Mouse (Mus musculus): Measurements from ENCODE around the gene Tmem238l. TPM values are rescaled to one million over a fixed set of nuclear protein-coding genes. Genes with fewer than 3 reads are reported as not detected.

The Tmem238l gene
- polyA plus RNA-seq, 1 experiment: not detected

- Histone ChIP-seq H3K27me3 (ENCODE audit: control insufficient read depth, insufficient read depth, low read length, poor library complexity, severe bottlenecking) (no peaks in the 10 kb centered on the region), H3K4me1 (ENCODE audit: control insufficient read depth, insufficient read depth, low read length) (peaks cover 1% of the 10 kb centered on the region), H3K36me3 (ENCODE audit: control insufficient read depth, insufficient read depth, low read length, poor library complexity, severe bottlenecking) (no peaks in the 10 kb centered on the region), H3K9ac (ENCODE audit: low read depth, poor library complexity, severe bottlenecking) (no peak overlapping the region), H3K9me3 (replicated peaks; ENCODE audit: control insufficient read depth, insufficient read depth, low read length, poor library complexity, severe bottlenecking) (no peaks in the 10 kb centered on the region), H3K27ac (ENCODE audit: insufficient read depth, low read length) (no peak overlapping the region), H3K4me3 (ENCODE audit: low read depth, low read length) (no peak overlapping the region)
- no peak for TF ChIP-seq POLR2A (IDR thresholded peaks at IDR 0.05; ENCODE audit: insufficient read depth, low read length)
- TF ChIP-seq CTCF (IDR thresholded peaks at IDR 0.05; ENCODE audit: low read depth, low read length): no peak
- no peak for TF ChIP-seq EP300 (IDR thresholded peaks at IDR 0.05; ENCODE audit: insufficient read depth, low read depth, low read length)
Measured at GRCm38 (mm10) chr11:66993674-66994073, 37.2 kb downstream of the Tmem238l start.

GRCm38 (mm10) chr11:66996446-66996845 is 40.0 kb downstream of the Tmem238l start:
- H3K27ac ChIP-seq (ENCODE audit: insufficient read depth, low read length): no peak overlapping the region
- H3K4me1 ChIP-seq (ENCODE audit: control insufficient read depth, insufficient read depth, low read length): no peaks in the 10 kb centered on the region
- H3K27me3 ChIP-seq (ENCODE audit: control insufficient read depth, insufficient read depth, low read length, poor library complexity, severe bottlenecking): no peaks in the 10 kb centered on the region
- no peaks in the 10 kb centered on the region for H3K9me3 ChIP-seq (replicated peaks; ENCODE audit: control insufficient read depth, insufficient read depth, low read length, poor library complexity, severe bottlenecking)
- H3K9ac ChIP-seq (ENCODE audit: low read depth, poor library complexity, severe bottlenecking): no peak overlapping the region
- H3K4me3 ChIP-seq (ENCODE audit: low read depth, low read length): no peak overlapping the region
- no peaks in the 10 kb centered on the region for H3K36me3 ChIP-seq (ENCODE audit: control insufficient read depth, insufficient read depth, low read length, poor library complexity, severe bottlenecking)
- no peak for TF ChIP-seq POLR2A (IDR thresholded peaks at IDR 0.05; ENCODE audit: insufficient read depth, low read length)
- TF ChIP-seq EP300 (IDR thresholded peaks at IDR 0.05; ENCODE audit: insufficient read depth, low read depth, low read length): no peak
- no peak for TF ChIP-seq CTCF (IDR thresholded peaks at IDR 0.05; ENCODE audit: low read depth, low read length)

- Histone ChIP-seq H3K27ac (ENCODE audit: insufficient read depth, low read length) (no peak overlapping the region), H3K4me1 (ENCODE audit: control insufficient read depth, insufficient read depth, low read length) (no peaks in the 10 kb centered on the region), H3K36me3 (ENCODE audit: control insufficient read depth, insufficient read depth, low read length, poor library complexity, severe bottlenecking) (no peaks in the 10 kb centered on the region), H3K27me3 (ENCODE audit: control insufficient read depth, insufficient read depth, low read length, poor library complexity, severe bottlenecking) (no peaks in the 10 kb centered on the region), H3K4me3 (ENCODE audit: low read depth, low read length) (no peak overlapping the region), H3K9me3 (replicated peaks; ENCODE audit: control insufficient read depth, insufficient read depth, low read length, poor library complexity, severe bottlenecking) (no peaks in the 10 kb centered on the region), H3K9ac (ENCODE audit: low read depth, poor library complexity, severe bottlenecking) (no peak overlapping the region)
- TF ChIP-seq EP300 (IDR thresholded peaks at IDR 0.05; ENCODE audit: insufficient read depth, low read depth, low read length): no peak
- TF ChIP-seq CTCF (IDR thresholded peaks at IDR 0.05; ENCODE audit: low read depth, low read length): no peak
- TF ChIP-seq POLR2A (IDR thresholded peaks at IDR 0.05; ENCODE audit: insufficient read depth, low read length): no peak
Measured at GRCm38 (mm10) chr11:66998467-66999403, 42.3 kb downstream of the Tmem238l start.

DNA sequence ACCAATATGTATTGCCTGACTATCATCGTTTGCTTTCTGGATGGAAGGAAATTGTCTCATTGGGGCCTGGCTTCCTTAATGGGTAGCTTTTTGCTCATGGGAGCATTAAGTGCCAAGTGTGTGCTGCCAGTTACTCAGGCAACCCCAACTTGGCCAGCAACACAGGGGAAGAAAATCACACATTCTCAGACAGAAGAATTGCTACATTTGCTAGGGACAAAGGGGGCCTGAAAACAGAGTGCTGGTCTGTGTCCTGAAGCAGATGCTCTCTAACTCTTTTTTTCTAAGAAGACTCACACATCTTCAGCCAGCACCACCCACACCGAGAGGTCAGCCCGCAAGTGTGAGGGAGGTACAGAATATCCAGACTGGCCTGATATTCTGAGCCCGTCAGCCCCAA is 44.2 kb downstream of the Tmem238l start:
- no peak for TF ChIP-seq EP300 (IDR thresholded peaks at IDR 0.05; ENCODE audit: insufficient read depth, low read depth, low read length)
- no peak for TF ChIP-seq POLR2A (IDR thresholded peaks at IDR 0.05; ENCODE audit: insufficient read depth, low read length)
- TF ChIP-seq CTCF (IDR thresholded peaks at IDR 0.05; ENCODE audit: low read depth, low read length): no peak

DNA sequence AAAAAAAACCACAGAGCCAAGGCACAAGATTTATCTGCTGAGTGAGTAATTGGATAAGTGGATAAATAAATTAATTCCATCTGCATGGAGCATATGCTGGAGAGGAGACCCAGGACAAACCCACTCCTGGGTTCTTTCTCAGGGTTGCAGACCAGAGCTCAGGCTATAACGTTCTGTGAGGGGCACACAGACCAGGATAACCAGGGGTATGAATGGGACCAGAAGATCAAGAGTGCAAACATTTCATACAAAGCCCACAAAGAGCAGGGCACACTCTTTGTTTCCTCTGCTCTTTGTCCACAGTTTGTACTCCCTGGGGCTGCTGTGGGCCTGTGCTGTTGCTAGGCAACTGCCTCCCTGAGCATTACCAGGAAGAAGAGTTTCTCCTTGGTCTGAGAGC is 45.3 kb downstream of the Tmem238l start:
- H3K9me3 ChIP-seq (replicated peaks; ENCODE audit: control insufficient read depth, insufficient read depth, low read length, poor library complexity, severe bottlenecking): peaks cover 9% of the 10 kb centered on the region
- no peak overlapping the region for H3K4me3 ChIP-seq (ENCODE audit: low read depth, low read length)
- H3K4me1 ChIP-seq (ENCODE audit: control insufficient read depth, insufficient read depth, low read length): no peaks in the 10 kb centered on the region
- no peak overlapping the region for H3K9ac ChIP-seq (ENCODE audit: low read depth, poor library complexity, severe bottlenecking)
- H3K36me3 ChIP-seq (ENCODE audit: control insufficient read depth, insufficient read depth, low read length, poor library complexity, severe bottlenecking): no peaks in the 10 kb centered on the region
- H3K27ac ChIP-seq (ENCODE audit: insufficient read depth, low read length): no peak overlapping the region
- no peaks in the 10 kb centered on the region for H3K27me3 ChIP-seq (ENCODE audit: control insufficient read depth, insufficient read depth, low read length, poor library complexity, severe bottlenecking)
- TF ChIP-seq POLR2A (IDR thresholded peaks at IDR 0.05; ENCODE audit: insufficient read depth, low read length) (no peak), EP300 (IDR thresholded peaks at IDR 0.05; ENCODE audit: insufficient read depth, low read depth, low read length) (no peak)

More for the DNA sequence above, 44.2 kb downstream of the Tmem238l start:
- Histone ChIP-seq H3K27ac (ENCODE audit: insufficient read depth, low read length) (no peak overlapping the region), H3K9me3 (replicated peaks; ENCODE audit: control insufficient read depth, insufficient read depth, low read length, poor library complexity, severe bottlenecking) (peaks cover under 1% of the 10 kb centered on the region; the same call in 1 of the 2 replicates), H3K9ac (ENCODE audit: low read depth, poor library complexity, severe bottlenecking) (no peak overlapping the region), H3K4me3 (ENCODE audit: low read depth, low read length) (no peak overlapping the region), H3K4me1 (ENCODE audit: control insufficient read depth, insufficient read depth, low read length) (no peaks in the 10 kb centered on the region), H3K36me3 (ENCODE audit: control insufficient read depth, insufficient read depth, low read length, poor library complexity, severe bottlenecking) (no peaks in the 10 kb centered on the region), H3K27me3 (ENCODE audit: control insufficient read depth, insufficient read depth, low read length, poor library complexity, severe bottlenecking) (no peaks in the 10 kb centered on the region)

GRCm38 (mm10) chr11:67002911-67003310 is 46.5 kb downstream of the Tmem238l start:
- TF ChIP-seq CTCF (IDR thresholded peaks at IDR 0.05; ENCODE audit: low read depth, low read length) (no peak), POLR2A (IDR thresholded peaks at IDR 0.05; ENCODE audit: insufficient read depth, low read length) (no peak), EP300 (IDR thresholded peaks at IDR 0.05; ENCODE audit: insufficient read depth, low read depth, low read length) (no peak)
- no peak overlapping the region for H3K27ac ChIP-seq (ENCODE audit: insufficient read depth, low read length)
- H3K27me3 ChIP-seq (ENCODE audit: control insufficient read depth, insufficient read depth, low read length, poor library complexity, severe bottlenecking): no peaks in the 10 kb centered on the region
- H3K4me1 ChIP-seq (ENCODE audit: control insufficient read depth, insufficient read depth, low read length): no peaks in the 10 kb centered on the region
- H3K36me3 ChIP-seq (ENCODE audit: control insufficient read depth, insufficient read depth, low read length, poor library complexity, severe bottlenecking): no peaks in the 10 kb centered on the region
- no peak overlapping the region for H3K4me3 ChIP-seq (ENCODE audit: low read depth, low read length)
- peaks cover 9% of the 10 kb centered on the region for H3K9me3 ChIP-seq (replicated peaks; ENCODE audit: control insufficient read depth, insufficient read depth, low read length, poor library complexity, severe bottlenecking)
- no peak overlapping the region for H3K9ac ChIP-seq (ENCODE audit: low read depth, poor library complexity, severe bottlenecking)

All from ES-Bruce4 (cell line).